Mouse (Mus musculus): ENCODE measurements around the gene Atcay. TPM values are rescaled to one million over a fixed set of nuclear protein-coding genes. Genes with fewer than 3 reads are reported as not detected.
A peak's percentile ranks its signal among the peaks of the same experiment; 100 is the strongest.
"Not testable (repeated sequence)": the region's sequence is repeated elsewhere in the genome, so short reads cannot be mapped to it uniquely, and the experiment has no call there.

The Atcay gene
- total and polyA plus RNA-seq, 2 experiments from 2014 or later = 91.4 to 200 TPM

- Histone ChIP-seq H3K9me3 (ENCODE audit: low read length) (no peaks in the 10 kb centered on the region), H3K36me3 (ENCODE audit: insufficient read depth, low read length) (peaks cover 50% of the 10 kb centered on the region)
- DNase-seq (ENCODE audit: low spot score) = peak; percentile 100
These were observed 48.0 kb downstream of the Atcay start, which contains the start of gene Dapk3 for GRCm38 (mm10) chr10:81182336-81183333. Gene Dapk3 (plus strand): TSS chr10:81183005.

GRCm38 (mm10) chr10:81181860-81182259 is 48.8 kb downstream of the Atcay start:
- H3K4me3 ChIP-seq (ENCODE audit: low read depth, low read length); H3K27ac ChIP-seq (ENCODE audit: low read depth, low read length); DNase-seq (ENCODE audit: low spot score); H3K4me1 ChIP-seq (ENCODE audit: insufficient read depth, low read length); H3K9ac ChIP-seq (replicated peaks; ENCODE audit: low read length, poor library complexity, severe bottlenecking); ATAC-seq (ENCODE audit: low FRiP score); H3K27me3 ChIP-seq (ENCODE audit: insufficient read depth, low read length); H3K9me3 ChIP-seq (ENCODE audit: low read length); H3K4me2 ChIP-seq (ENCODE audit: low read depth, low read length, poor library complexity, severe bottlenecking): not testable (repeated sequence)
- H3K36me3 ChIP-seq (ENCODE audit: insufficient read depth, low read length) = peaks cover 45% of the 10 kb centered on the region
- WGBS = 78% methylated on average over 12 of the region's 12 CpGs

More at GRCm38 (mm10) chr10:81182336-81183333, 48.0 kb downstream of the Atcay start, which contains the start of gene Dapk3:
- ATAC-seq (ENCODE audit: low FRiP score) = peak; percentile 94
- TF ChIP-seq CTCF (IDR thresholded peaks at IDR 0.05) = peak; percentile 12; the same call in 1 of the 2 replicates
- peak within 1 kb of the TSS; percentile 56 for H3K4me3 ChIP-seq (ENCODE audit: low read depth, low read length)
- H3K27me3 ChIP-seq (ENCODE audit: insufficient read depth, low read length) = no peaks in the 10 kb centered on the region
- H3K27ac ChIP-seq (ENCODE audit: low read depth, low read length) = peak within 1 kb of the TSS; percentile 88
- peaks cover 3% of the 10 kb centered on the region; the same call in 1 of the 2 replicates for H3K4me1 ChIP-seq (ENCODE audit: insufficient read depth, low read length)
- WGBS = 5% methylated on average over 53 of the region's 53 CpGs
- H3K4me2 ChIP-seq (ENCODE audit: low read depth, low read length, poor library complexity, severe bottlenecking) = peak within 1 kb of the TSS; percentile 54
- H3K9ac ChIP-seq (replicated peaks; ENCODE audit: low read length, poor library complexity, severe bottlenecking) = peak within 1 kb of the TSS; percentile 71

DNA sequence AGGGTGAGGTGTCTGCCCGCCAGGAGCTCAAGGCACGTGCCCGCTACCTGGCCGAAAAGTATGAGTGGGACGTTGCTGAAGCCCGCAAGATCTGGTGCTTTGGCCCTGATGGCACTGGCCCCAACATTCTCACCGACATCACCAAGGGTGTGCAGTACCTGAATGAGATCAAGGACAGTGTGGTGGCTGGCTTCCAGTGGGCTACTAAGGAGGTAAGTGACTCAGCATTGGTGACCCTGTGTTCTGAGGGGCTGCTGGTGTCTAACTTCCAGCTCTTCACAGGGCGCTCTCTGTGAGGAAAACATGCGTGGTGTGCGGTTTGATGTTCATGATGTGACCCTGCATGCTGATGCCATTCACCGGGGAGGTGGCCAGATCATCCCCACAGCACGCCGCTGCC is 49.7 kb downstream of the Atcay start:
- H3K4me3 ChIP-seq (ENCODE audit: low read depth, low read length) = no peak overlapping the region
- no peak for TF ChIP-seq CTCF (IDR thresholded peaks at IDR 0.05)
- no peaks in the 10 kb centered on the region for H3K9me3 ChIP-seq (ENCODE audit: low read length)
- DNase-seq (ENCODE audit: low spot score) (no peak), ATAC-seq (ENCODE audit: low FRiP score) (no peak)
- peaks cover 3% of the 10 kb centered on the region; the same call in 1 of the 2 replicates for H3K4me1 ChIP-seq (ENCODE audit: insufficient read depth, low read length)
- no peak overlapping the region for H3K9ac ChIP-seq (replicated peaks; ENCODE audit: low read length, poor library complexity, severe bottlenecking)
- H3K36me3 ChIP-seq (ENCODE audit: insufficient read depth, low read length) = peaks cover 45% of the 10 kb centered on the region
- 90% methylated on average over 13 of the region's 13 CpGs for WGBS
- no peak overlapping the region for H3K4me2 ChIP-seq (ENCODE audit: low read depth, low read length, poor library complexity, severe bottlenecking)
- H3K27me3 ChIP-seq (ENCODE audit: insufficient read depth, low read length) = no peaks in the 10 kb centered on the region
- H3K27ac ChIP-seq (ENCODE audit: low read depth, low read length) = no peak overlapping the region

DNA sequence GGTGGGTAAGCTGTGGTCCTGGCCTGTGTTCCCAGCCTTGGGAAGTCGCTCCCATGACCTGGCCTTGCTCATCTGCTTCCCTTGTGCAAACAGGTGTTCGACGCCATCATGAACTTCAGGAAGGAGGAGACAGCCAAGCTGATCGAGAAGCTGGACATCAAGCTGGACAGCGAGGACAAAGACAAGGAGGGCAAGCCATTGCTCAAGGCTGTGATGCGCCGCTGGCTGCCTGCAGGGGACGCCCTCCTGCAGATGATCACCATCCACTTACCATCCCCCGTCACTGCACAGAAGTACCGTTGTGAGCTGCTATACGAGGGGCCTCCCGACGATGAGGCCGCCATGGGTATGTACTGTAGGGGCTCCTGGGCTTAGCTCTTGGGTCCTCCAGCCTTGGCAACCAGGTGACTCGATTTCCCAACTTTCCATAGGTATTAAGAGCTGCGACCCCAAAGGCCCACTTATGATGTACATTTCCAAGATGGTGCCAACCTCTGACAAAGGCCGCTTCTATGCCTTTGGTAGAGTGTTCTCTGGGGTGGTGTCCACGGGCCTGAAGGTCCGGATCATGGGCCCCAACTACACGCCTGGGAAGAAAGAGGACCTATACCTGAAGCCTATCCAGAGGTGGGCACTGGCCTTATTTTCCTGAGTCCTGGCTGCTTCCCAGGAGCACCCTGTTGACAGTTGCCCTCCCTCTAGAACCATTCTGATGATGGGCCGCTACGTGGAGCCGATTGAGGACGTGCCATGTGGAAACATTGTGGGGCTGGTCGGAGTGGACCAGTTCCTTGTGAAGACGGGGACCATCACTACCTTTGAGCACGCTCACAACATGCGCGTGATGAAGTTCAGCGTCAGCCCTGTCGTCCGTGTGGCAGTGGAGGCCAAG is 50.9 kb downstream of the Atcay start:
- no peaks in the 10 kb centered on the region for H3K9me3 ChIP-seq (ENCODE audit: low read length)
- DNase-seq (ENCODE audit: low spot score) (no peak), ATAC-seq (ENCODE audit: low FRiP score) (no peak)
- H3K4me3 ChIP-seq (ENCODE audit: low read depth, low read length) = no peak overlapping the region
- no peak overlapping the region for H3K4me2 ChIP-seq (ENCODE audit: low read depth, low read length, poor library complexity, severe bottlenecking)
- TF ChIP-seq CTCF (IDR thresholded peaks at IDR 0.05) = peak; percentile 28; the same call in 1 of the 2 replicates
- H3K27ac ChIP-seq (ENCODE audit: low read depth, low read length) = no peak overlapping the region
- peaks cover 3% of the 10 kb centered on the region; the same call in 1 of the 2 replicates for H3K4me1 ChIP-seq (ENCODE audit: insufficient read depth, low read length)
- 92% methylated on average over 32 of the region's 32 CpGs for WGBS
- H3K36me3 ChIP-seq (ENCODE audit: insufficient read depth, low read length) = peaks cover 45% of the 10 kb centered on the region
- H3K27me3 ChIP-seq (ENCODE audit: insufficient read depth, low read length) = no peaks in the 10 kb centered on the region
- H3K9ac ChIP-seq (replicated peaks; ENCODE audit: low read length, poor library complexity, severe bottlenecking) = no peak overlapping the region

DNA sequence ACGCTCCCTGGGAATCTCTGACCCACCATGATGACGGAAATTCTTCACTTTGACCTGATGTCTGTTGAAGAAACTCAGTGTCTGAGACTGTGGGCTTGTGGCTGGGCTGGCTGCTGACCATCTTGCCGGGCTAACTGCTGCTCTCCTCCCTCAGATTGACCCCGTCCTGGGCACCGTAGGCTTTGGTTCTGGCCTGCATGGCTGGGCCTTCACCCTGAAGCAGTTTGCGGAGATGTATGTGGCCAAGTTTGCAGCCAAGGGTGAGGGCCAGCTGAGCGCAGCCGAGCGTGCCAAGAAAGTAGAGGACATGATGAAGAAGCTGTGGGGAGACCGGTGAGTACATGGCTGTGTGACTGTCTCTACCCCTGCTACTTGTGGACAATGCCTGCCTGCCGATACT is 51.7 kb downstream of the Atcay start:
- DNase-seq (ENCODE audit: low spot score) (no peak), ATAC-seq (ENCODE audit: low FRiP score) (no peak)
- Histone ChIP-seq H3K9me3 (ENCODE audit: low read length) (no peaks in the 10 kb centered on the region), H3K36me3 (ENCODE audit: insufficient read depth, low read length) (peaks cover 39% of the 10 kb centered on the region), H3K9ac (replicated peaks; ENCODE audit: low read length, poor library complexity, severe bottlenecking) (no peak overlapping the region), H3K4me3 (ENCODE audit: low read depth, low read length) (no peak overlapping the region), H3K27me3 (ENCODE audit: insufficient read depth, low read length) (no peaks in the 10 kb centered on the region), H3K4me1 (ENCODE audit: insufficient read depth, low read length) (peaks cover 3% of the 10 kb centered on the region; the same call in 1 of the 2 replicates), H3K4me2 (ENCODE audit: low read depth, low read length, poor library complexity, severe bottlenecking) (no peak overlapping the region), H3K27ac (ENCODE audit: low read depth, low read length) (no peak overlapping the region)
- TF ChIP-seq CTCF (IDR thresholded peaks at IDR 0.05) = no peak
- WGBS = 92% methylated on average over 11 of the region's 11 CpGs
